Mouse (Mus musculus): ENCODE results near the gene Vstm2b. TPM values are rescaled to one million over a fixed set of nuclear protein-coding genes. Genes with fewer than 3 reads are reported as not detected.
A peak's percentile ranks its signal among the peaks of the same experiment; 100 is the strongest.

The Vstm2b gene
- under 1 TPM in 2 of 4 experiments, not detected in 2; 0.12 to 0.37 TPM for total RNA-seq (2022)

- no peak for DNase-seq (ENCODE audit: low spot score)
These were observed at the start of gene Vstm2b for GRCm38 (mm10) chr7:40898096-40898710. TSS of gene Vstm2b (plus strand) at chr7:40898328.

GRCm38 (mm10) chr7:40856088-40856625 lies 42.0 kb upstream of the Vstm2b start:
- DNase-seq (ENCODE audit: low spot score) = no peak

GRCm38 (mm10) chr7:40873380-40873990 lies 24.6 kb upstream of the Vstm2b start:
- DNase-seq (ENCODE audit: low spot score) = no peak

- DNase-seq (ENCODE audit: low spot score) = no peak
These were observed 13.2 kb upstream of the Vstm2b start for GRCm38 (mm10) chr7:40884855-40885489.

GRCm38 (mm10) chr7:40888358-40888757 lies 9.8 kb upstream of the Vstm2b start:
- no peak for DNase-seq (ENCODE audit: low spot score)

- no peak for DNase-seq (ENCODE audit: low spot score)
These were observed 1.2 kb upstream of the Vstm2b start for GRCm38 (mm10) chr7:40896964-40897363.

GRCm38 (mm10) chr7:40898711-40899375 lies 715 bp downstream of the Vstm2b start:
- no peak for DNase-seq (ENCODE audit: low spot score)

GRCm38 (mm10) chr7:40899376-40900265 lies 1.5 kb downstream of the Vstm2b start:
- no peak for DNase-seq (ENCODE audit: low spot score)

GRCm38 (mm10) chr7:40901201-40901600 lies 3.1 kb downstream of the Vstm2b start:
- peak; percentile 24 for DNase-seq (ENCODE audit: low spot score)

GRCm38 (mm10) chr7:40902506-40902905 lies 4.4 kb downstream of the Vstm2b start:
- DNase-seq (ENCODE audit: low spot score) = no peak

- peak; percentile 28 for DNase-seq (ENCODE audit: low spot score)
These were observed 8.4 kb downstream of the Vstm2b start for GRCm38 (mm10) chr7:40906484-40906883.

- DNase-seq (ENCODE audit: low spot score) = no peak
These were observed 18.6 kb downstream of the Vstm2b start for GRCm38 (mm10) chr7:40916761-40917160.

- DNase-seq (ENCODE audit: low spot score) = no peak
These were observed 22.0 kb downstream of the Vstm2b start for GRCm38 (mm10) chr7:40920118-40920517.

- DNase-seq (ENCODE audit: low spot score) = no peak
These were observed 23.2 kb downstream of the Vstm2b start for GRCm38 (mm10) chr7:40921281-40921680.

- DNase-seq (ENCODE audit: low spot score) = no peak
These were observed 24.7 kb downstream of the Vstm2b start for GRCm38 (mm10) chr7:40922871-40923270.

- DNase-seq (ENCODE audit: low spot score) = no peak
These were observed 30.3 kb downstream of the Vstm2b start for GRCm38 (mm10) chr7:40928391-40928790.

- no peak for DNase-seq (ENCODE audit: low spot score)
These were observed 38.6 kb downstream of the Vstm2b start for GRCm38 (mm10) chr7:40936617-40937212.

- no peak for DNase-seq (ENCODE audit: low spot score)
These were observed 41.2 kb downstream of the Vstm2b start for GRCm38 (mm10) chr7:40939371-40939770.

- peak; percentile 3 for DNase-seq (ENCODE audit: low spot score)
These were observed 44.3 kb downstream of the Vstm2b start for GRCm38 (mm10) chr7:40942233-40942935.
